Comparison of ENCODE assay signal across 9 mouse cellular contexts in genomic region chr1:168502266-168502665, GRCm38 (mm10).
DNase-seq lines count a peak whose midpoint lies in the region; ATAC-seq lines count a peak whose summit lies in the region.
"Had no signal": no experiment of that assay in that cellular context is flagged by ENCODE, and none has a peak within 500 bp of the region (broad histone marks: within the 10 kb centered on the region; RNA-seq: fewer than 3 reads in every experiment).

No protein-coding gene starts in this region.

- intact Hi-C loops in heart, postnatal 36 days (cut with DNase I): no loop called here
- intact Hi-C loops in left cerebral cortex, postnatal 14 days (cut with DNase I): no loop called here

- ATAC-seq in lung, embryonic 16.5 days (ENCODE audit: low read depth): peak; percentile 81

- H3K9ac ChIP-seq in lung, embryonic 16.5 days (ENCODE audit: low read length): no peak overlapping the region
- H3K9ac ChIP-seq: hindbrain, embryonic 15.5 days had no signal

- no peaks in the 10 kb centered on the region for H3K27me3 ChIP-seq in lung, embryonic 16.5 days (ENCODE audit: control insufficient read depth, insufficient read depth, low read depth, low read length)
- H3K27me3 ChIP-seq: hindbrain, embryonic 15.5 days had no signal

- no peak overlapping the region for H3K4me2 ChIP-seq in lung, embryonic 16.5 days (ENCODE audit: low read depth, low read length)
- H3K4me2 ChIP-seq: hindbrain, embryonic 15.5 days had no signal

- 32% methylated on average over 7 of the region's 7 CpGs for WGBS in lung, embryonic 16.5 days

- DNase-seq in embryo, embryonic 11 days: peak; percentile 19
- no peak for DNase-seq in embryo, embryonic 9.5 days (ENCODE audit: extremely low spot score)
- DNase-seq in adrenal gland, postnatal 25 days: peak; percentile 41
- peak; percentile 13 to 23 for DNase-seq in heart, postnatal 36 days
- no peak for DNase-seq in right cerebral cortex, postnatal 10 days (ENCODE audit: low spot score in 2 of 2)
- no peak for DNase-seq in frontal cortex, postnatal 10 days (ENCODE audit: low spot score in 2 of 2)
- DNase-seq in left cerebral cortex, postnatal 14 days (ENCODE audit: low spot score in 2 of 2): no peak

- H3K9me3 ChIP-seq in lung, embryonic 16.5 days (ENCODE audit: control insufficient read depth, low read length): no peaks in the 10 kb centered on the region
- H3K9me3 ChIP-seq: hindbrain, embryonic 15.5 days had no signal

- no peak overlapping the region for H3K4me3 ChIP-seq in lung, embryonic 16.5 days (ENCODE audit: low read length)
- H3K4me3 ChIP-seq: hindbrain, embryonic 15.5 days had no signal

- peaks cover 5% of the 10 kb centered on the region for H3K4me1 ChIP-seq in lung, embryonic 16.5 days (replicated peaks; ENCODE audit: control insufficient read depth, insufficient read depth, low read length)
- H3K4me1 ChIP-seq: hindbrain, embryonic 15.5 days had no signal

- no peaks in the 10 kb centered on the region for H3K36me3 ChIP-seq in lung, embryonic 16.5 days (ENCODE audit: control insufficient read depth, insufficient read depth, low read length)
- H3K36me3 ChIP-seq: hindbrain, embryonic 15.5 days had no signal

- H3K27ac ChIP-seq in lung, embryonic 16.5 days (ENCODE audit: low read length): 0 out of 2 replicates have a peak overlapping the region, but pooled peaks have one; percentile 7
- H3K27ac ChIP-seq: hindbrain, embryonic 15.5 days had no signal

Comparison
In these comparisons a context has a peak if more than half of its experiments do, and no peak if none do; other contexts are left out.
1. DNase-seq: peak in embryo, embryonic 11 days (single experiment), adrenal gland, postnatal 25 days (single experiment) and heart, postnatal 36 days (2 of 2); none in embryo, embryonic 9.5 days (single experiment), right cerebral cortex, postnatal 10 days (0 of 2), frontal cortex, postnatal 10 days (0 of 2) and left cerebral cortex, postnatal 14 days (0 of 2).